Mouse (Mus musculus) layer of hippocampus, adult 2 months (tissue): Measurements from ENCODE around the gene Akap7. TPM values are rescaled to one million over a fixed set of nuclear protein-coding genes. Genes with fewer than 3 reads are reported as not detected.

ENCODE experiments used
- DNase-seq, 2 experiments: peaks; one replicate each; pipeline ENCODE4 v3.0.0; 2022; ENCODE audit warnings: low spot score in 2 of 2
- H3K27ac ChIP-seq: fragments of 200-600 bp; 2 replicates; pipeline ENCODE4 v1.8.1; 2022
- H3K4me3 ChIP-seq: fragments of 200-600 bp; 2 replicates; pipeline ENCODE4 v1.8.1; 2022; ENCODE audit warnings: mild to moderate bottlenecking
- CTCF ChIP-seq: fragments of 200-600 bp; conservative IDR thresholded peaks from 2 replicates; pipeline ENCODE4 v1.8.1; 2022; ENCODE audit warnings: antibody characterized with exemption, mild to moderate bottlenecking, moderate library complexity
- total RNA-seq, 2 experiments: library from RNA; stranded (reverse); gene quantifications; 2 replicates each; pipeline ENCODE4 v1.2.3; 2021

The Akap7 gene
- total RNA-seq, 2 experiments from 2014 or later = 53.2 to 57.8 TPM

DNA sequence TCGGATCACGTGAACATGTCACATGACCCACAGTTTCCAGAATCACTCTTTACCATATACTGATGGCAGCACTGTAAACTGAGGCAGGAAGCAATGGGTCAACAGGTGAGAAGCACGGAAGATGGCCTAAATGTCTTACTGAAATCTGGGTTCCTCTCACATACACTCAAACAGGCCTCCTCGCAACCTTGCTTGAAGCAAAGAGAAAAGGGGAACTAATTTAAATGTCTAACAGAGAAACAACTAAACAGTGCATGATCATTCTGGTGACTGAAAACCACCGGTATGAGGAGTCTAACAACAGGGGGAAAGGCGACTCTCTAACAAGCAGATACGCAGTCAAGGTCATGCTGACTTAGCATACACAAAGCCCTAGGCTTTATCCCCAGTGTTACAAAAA lies 12.7 kb downstream of the Akap7 start:
- TF ChIP-seq CTCF = no peak
- H3K4me3 ChIP-seq = no peak overlapping the region
- no peak overlapping the region; the same call in 1 of the 2 replicates for H3K27ac ChIP-seq
- DNase-seq = no peak

DNA sequence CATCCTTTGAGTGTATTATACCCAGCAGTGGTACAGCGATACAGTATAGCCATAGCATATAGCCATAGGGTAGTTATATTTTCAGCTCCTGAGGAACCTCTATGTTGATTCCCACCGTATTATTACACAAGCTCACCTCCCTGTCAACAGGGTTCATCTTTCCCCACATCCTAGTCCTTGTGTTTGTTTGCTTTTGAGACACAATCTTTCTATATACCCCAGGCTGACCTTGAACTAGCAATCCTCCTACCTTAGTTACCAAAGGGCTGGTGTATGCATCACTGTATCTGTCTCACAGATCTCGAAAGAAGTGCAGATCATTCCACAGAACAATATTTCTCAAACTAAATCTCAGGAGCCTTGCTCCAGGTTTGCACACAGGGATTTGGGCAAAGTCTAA lies 13.9 kb downstream of the Akap7 start:
- DNase-seq = no peak
- no peak for TF ChIP-seq CTCF
- H3K4me3 ChIP-seq = no peak overlapping the region
- H3K27ac ChIP-seq = no peak overlapping the region

DNA sequence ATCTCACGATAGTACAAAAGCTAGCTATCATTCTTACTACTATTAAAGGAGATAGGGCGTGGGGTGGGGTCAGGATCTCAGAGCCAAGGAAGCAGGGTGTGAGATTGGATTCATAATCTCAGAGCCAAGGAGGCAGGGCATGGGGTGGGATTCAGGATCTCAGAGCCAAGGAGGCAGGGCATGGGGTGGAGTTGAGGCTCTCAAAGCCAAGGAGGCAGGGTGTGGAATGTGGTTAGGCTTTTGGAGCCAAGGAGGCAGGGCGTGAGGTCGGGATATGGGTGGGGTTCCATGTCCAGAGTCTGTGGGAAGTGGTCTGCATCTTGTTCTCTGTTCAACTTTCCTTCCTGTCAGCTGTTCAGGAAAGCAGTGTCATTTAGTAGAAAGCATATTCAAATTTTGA lies 16.6 kb downstream of the Akap7 start:
- no peak for DNase-seq
- Histone ChIP-seq H3K4me3 (no peak overlapping the region), H3K27ac (no peak overlapping the region)
- no peak for TF ChIP-seq CTCF

DNA sequence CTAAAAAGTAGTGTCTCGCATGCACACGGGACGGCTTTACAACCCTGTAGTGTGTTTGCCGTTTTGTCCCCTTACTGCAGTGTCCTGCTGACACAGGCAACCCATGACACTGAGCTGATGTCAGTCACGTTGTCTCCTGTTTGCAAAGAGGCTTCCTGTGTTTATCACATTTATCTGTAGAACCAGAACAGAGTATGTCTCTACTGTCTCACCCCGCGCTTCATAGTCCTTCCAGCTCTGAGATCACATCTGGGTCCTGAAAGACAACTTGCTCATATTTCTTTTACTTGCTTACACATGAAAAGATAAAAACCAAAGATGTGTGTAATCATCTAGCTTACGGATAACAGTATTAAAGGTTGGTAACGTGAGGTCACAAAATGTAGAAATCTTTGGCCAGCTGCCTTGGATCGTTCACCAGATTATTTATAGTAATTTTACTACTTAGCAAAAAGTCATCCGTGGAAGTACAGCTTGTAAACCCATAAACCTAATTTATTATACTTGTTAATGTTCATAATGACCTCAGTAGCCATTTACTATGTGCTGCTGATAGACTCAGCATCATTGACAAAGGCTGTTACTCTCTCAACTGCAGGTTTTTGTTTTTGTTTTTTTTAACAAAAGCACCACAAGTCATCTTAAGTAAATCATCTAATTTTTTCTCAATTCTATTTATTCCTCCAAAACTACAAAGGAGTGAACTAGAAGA lies 22.4 kb downstream of the Akap7 start:
- Histone ChIP-seq H3K27ac (no peak overlapping the region), H3K4me3 (no peak overlapping the region)
- no peak; the same call in 1 of the 2 replicates for TF ChIP-seq CTCF
- no peak for DNase-seq

DNA sequence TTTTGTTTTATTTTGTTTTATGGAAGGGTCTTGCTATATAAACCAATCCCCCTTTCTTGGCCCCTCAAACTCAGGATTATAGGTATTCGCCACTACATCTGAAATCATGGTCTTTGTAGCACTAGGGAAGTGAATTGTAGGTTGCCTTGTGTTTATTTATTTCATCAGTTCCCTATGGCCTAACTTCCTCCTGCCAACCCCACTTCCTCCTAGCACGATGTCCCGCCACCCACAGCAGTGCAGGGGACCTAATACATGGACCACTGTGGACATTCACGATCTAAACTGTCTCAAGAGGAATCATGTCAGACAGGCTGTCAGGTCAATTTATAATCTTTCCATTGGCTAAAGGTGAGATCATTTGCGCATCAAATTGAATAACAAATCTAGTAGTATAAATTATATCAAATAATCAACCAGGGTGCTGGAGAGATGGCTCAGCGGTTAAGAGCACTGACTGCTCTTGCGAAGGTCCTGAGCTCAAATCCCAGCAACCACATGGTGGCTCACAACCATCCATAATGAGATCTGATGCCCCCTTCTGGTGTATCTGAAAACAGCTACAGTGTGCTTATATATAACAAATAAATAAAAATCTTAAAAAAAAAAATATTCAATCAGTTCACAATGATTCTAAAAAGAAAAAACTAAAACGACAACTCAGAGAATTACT lies 23.1 kb downstream of the Akap7 start:
- Histone ChIP-seq H3K27ac (no peak overlapping the region), H3K4me3 (no peak overlapping the region)
- peak; percentile 59 for TF ChIP-seq CTCF
- DNase-seq = no peak

DNA sequence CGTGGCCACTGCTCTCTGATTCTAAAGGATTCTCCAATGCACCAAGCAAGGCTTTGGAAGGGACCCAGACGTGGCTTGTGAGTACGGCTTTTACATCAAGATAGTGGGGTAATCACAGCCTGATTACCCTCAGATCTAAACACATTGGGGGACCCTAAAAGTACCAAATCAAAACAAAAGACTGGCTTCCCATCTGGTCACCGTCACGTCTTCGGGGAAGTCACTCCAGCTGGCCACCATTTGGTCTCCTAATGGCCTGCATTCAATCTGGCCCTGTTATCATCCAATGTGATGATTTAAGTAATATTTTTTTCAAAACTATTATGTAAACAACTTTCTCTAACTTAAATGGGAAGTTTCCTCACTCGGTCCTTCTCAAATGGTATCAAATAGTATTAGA lies 24.3 kb downstream of the Akap7 start:
- DNase-seq = no peak
- no peak for TF ChIP-seq CTCF

DNA sequence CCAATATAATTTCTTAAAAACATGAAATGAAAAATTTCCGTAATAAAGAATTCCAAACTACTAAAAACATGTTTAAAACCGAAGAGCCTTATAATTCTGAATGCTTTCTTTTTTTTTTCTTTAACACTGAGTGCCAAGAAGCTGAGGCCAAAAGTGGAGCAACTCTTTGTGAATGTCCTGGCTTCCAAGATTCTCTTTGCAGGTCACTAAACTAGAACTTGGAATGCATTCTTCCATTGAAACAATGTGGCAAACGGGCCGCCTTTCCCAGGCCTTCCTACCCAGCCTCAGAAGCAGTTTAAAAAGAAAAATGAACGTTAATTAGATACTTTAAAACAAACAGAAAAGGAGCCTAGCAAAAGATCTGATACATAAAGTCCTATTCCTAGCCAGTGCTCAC lies 27.5 kb downstream of the Akap7 start:
- peak in 1 of 2 experiments; percentile 29 for DNase-seq
- no peak overlapping the region for H3K4me3 ChIP-seq
- peak overlapping the region; percentile 82 for H3K27ac ChIP-seq
- no peak for TF ChIP-seq CTCF

More for the DNA sequence above, 24.3 kb downstream of the Akap7 start:
- Histone ChIP-seq H3K4me3 (no peak overlapping the region), H3K27ac (no peak overlapping the region)

DNA sequence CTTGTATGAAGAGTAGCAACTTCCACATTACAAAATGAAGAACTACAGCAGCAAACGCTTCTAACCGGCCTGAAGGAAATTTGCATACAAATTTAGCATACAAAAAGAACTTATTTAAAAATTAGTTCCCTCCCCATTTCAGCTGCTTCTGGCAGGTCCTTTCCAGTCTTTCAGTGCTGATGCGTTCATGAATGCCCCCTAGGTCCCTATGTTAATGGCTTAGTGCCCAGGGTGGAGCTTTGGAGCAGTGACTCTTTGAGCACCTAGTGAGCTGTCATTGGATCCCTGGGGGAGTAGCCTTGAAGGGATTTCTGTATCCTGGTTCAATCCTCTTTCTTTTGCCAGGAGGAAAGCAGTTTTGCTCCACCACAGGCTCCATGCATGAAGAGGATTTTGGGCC lies 28.3 kb downstream of the Akap7 start:
- DNase-seq = no peak
- TF ChIP-seq CTCF = no peak
- Histone ChIP-seq H3K4me3 (no peak overlapping the region), H3K27ac (peak overlapping the region; percentile 82)

DNA sequence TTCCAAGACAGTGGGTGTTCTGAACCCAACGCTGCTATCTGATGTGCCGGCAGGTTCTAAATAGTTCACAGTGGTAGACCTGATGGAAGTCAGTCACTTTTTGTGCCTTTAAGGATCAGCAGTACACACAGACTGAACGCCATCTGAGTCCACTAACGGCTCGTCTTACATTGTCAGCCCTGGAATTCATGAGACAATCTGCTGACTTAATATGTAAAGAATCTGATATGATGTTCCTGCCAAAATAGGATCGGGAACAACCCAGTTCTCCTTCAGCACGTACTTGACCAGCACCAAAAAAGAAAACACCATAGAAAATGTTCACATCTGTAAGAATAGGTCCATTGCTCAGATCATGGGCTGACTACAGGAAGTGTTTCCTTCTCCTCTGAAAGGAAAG lies 32.2 kb downstream of the Akap7 start:
- no peak overlapping the region for H3K27ac ChIP-seq
- TF ChIP-seq CTCF = no peak
- H3K4me3 ChIP-seq = no peak overlapping the region
- no peak for DNase-seq

DNA sequence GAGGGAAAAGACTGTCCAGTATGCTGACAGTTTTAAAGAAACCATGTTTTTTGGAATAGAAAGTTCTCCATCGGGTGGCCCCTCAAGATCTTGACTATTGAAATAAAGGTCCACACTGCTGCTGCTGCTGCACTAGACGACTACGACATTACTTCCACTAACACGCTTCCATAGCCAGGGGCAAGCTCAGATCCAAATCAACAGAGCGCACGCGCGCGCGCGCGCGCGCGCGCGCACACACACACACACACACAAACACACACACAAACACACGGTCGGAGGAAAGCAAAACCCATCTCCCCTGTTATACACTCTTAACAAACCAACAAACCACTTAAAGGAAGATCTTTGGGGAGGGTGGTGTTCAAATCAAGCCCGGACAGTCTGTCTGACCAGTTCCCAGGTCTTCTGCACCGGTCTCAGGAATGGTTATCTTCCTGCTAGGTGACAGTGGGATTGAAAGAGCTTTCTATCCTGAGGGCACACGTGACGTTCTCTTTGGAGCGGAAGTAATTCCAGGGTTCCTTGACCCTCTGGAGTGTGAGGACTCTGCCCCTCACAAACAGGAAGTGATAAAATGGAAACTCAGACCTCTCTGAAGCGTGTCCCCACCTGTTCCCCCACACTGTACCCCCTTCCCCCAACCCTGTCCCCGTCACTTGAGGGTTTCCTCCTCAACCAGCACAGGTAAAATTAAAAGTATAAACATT lies 32.9 kb downstream of the Akap7 start:
- TF ChIP-seq CTCF = no peak
- H3K27ac ChIP-seq = no peak overlapping the region
- no peak for DNase-seq
- H3K4me3 ChIP-seq = no peak overlapping the region

DNA sequence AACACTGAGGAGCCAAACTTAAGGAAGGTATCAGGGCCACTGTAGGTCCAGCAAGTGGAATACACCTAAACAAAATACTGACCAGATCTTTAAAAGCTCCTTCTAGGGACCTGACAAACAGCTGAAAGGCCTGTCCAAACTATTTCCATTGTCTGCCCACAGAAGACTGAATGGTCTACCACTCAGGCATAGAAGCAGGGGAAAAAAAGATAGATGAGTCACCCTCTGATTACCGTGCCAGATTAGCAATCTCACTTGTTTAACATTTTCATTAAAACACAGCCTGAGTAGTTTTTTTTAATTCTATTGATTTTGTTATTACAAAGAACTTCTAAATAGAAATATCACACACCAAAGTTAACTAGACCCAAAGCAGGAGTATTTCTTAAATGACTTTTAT lies 33.9 kb downstream of the Akap7 start:
- H3K27ac ChIP-seq = no peak overlapping the region
- no peak for DNase-seq
- H3K4me3 ChIP-seq = no peak overlapping the region
- TF ChIP-seq CTCF = no peak

DNA sequence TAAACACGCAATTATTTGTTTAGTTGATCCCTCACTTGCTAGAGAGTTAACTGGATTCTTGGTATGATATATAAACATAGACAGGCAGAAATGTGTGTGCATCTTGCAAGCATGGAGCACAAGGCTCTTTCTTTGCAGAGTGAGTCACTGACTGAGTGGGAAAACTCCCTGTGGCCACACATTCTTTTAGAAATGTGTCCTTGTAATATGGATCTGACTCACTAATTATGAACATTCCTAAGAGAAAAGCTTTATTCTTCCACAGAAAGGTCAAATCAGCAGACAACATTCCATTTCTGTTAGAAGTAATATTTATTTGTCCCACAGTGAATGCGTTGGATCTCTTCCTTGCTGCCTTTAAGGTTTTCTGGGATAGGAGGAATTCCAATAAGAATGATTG lies 35.9 kb downstream of the Akap7 start:
- Histone ChIP-seq H3K27ac (peak overlapping the region; percentile 48; the same call in 1 of the 2 replicates), H3K4me3 (no peak overlapping the region)
- DNase-seq = no peak
- no peak for TF ChIP-seq CTCF

DNA sequence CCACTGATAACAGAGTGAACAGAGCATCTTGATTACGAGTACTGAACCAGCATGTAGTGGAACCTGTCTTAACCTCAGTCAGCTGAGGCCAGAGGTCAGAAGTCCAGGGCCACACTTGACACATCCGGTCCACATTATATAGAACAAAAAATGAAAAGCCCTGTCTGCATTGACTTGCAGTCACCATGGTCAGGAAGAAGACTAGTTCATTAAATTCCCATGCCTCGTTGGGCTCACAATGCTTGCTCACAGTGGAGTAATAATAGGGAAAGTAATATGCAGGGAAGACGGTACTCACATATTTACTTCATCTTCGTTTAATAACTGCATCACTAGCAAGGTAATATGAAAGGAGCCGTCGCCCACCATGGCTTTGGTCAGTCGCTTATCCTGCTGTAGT lies 36.5 kb downstream of the Akap7 start:
- H3K4me3 ChIP-seq = no peak overlapping the region
- no peak for TF ChIP-seq CTCF
- no peak overlapping the region for H3K27ac ChIP-seq
- DNase-seq = no peak
